Mouse (Mus musculus) left cerebral cortex, postnatal 14 days (tissue): ENCODE results near the gene Borcs6. TPM values are rescaled to one million over a fixed set of nuclear protein-coding genes. Genes with fewer than 3 reads are reported as not detected.

Source experiments
- DNase-seq, 2 experiments: peaks; one replicate each; pipeline ENCODE4 v3.0.0; 2021 to 2022; ENCODE audit warnings: low spot score in 2 of 2, mixed read lengths in 1 of 2
- intact Hi-C: fragments of 180-260 bp; cut with DNase I; formaldehyde crosslinking; loops from one replicate; pipeline ENCODE4 v1.15.1; 2025
- total RNA-seq, 2 experiments: library from RNA; stranded (reverse); gene quantifications; 2 replicates each; pipeline ENCODE4 v1.2.3; 2021

Gene Borcs6
- total RNA-seq, 2 experiments from 2014 or later, result 26.1 to 29.2 TPM

GRCm38 (mm10) chr11:69106842-69107241 is 47.3 kb downstream of the Borcs6 start:
- DNase-seq, result no peak
- intact Hi-C loops, result no loop called here

DNA sequence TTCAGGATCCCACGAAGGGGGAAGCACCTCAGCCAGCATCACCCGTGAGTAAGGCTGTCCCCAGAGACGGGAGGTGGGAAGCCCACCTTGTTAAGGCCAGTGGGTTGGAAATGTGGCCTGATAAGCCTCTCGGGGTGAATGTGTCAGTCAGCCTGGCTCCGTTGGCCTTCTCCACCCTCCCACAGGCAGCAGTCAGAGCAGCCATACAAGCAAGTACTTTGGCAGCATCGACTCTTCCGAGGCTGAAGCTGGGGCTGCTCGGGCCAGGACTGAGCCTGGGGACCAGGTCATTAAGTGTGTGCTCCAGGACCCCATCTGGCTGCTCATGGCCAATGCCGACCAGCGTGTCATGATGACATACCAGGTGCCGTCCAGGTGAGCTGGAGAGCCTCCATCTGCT is 48.2 kb downstream of the Borcs6 start:
- intact Hi-C loops, result no loop called here
- DNase-seq, result no peak

DNA sequence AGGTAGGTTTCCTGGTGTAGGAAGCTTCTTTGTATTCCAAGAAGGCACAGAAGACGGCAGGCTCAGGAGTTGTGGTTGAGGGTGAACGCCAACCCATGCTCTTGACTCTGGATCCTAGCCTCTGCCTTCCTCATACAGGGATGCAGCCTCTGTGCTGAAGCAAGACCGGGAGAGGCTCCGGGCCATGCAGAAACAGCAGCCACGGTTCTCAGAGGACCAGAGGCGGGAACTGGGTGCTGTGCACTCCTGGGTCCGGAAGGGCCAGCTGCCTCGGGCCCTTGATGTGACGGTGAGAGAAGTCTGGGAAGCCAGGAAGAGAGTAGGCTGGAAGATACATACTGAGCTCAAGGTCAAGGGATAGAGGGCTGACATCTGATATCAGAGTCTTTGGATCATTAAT is 48.7 kb downstream of the Borcs6 start:
- intact Hi-C loops, result no loop called here
- no peak for DNase-seq

- intact Hi-C loops, result no loop called here
- no peak for DNase-seq
These were observed 49.7 kb downstream of the Borcs6 start for GRCm38 (mm10) chr11:69109032-69109900.

DNA sequence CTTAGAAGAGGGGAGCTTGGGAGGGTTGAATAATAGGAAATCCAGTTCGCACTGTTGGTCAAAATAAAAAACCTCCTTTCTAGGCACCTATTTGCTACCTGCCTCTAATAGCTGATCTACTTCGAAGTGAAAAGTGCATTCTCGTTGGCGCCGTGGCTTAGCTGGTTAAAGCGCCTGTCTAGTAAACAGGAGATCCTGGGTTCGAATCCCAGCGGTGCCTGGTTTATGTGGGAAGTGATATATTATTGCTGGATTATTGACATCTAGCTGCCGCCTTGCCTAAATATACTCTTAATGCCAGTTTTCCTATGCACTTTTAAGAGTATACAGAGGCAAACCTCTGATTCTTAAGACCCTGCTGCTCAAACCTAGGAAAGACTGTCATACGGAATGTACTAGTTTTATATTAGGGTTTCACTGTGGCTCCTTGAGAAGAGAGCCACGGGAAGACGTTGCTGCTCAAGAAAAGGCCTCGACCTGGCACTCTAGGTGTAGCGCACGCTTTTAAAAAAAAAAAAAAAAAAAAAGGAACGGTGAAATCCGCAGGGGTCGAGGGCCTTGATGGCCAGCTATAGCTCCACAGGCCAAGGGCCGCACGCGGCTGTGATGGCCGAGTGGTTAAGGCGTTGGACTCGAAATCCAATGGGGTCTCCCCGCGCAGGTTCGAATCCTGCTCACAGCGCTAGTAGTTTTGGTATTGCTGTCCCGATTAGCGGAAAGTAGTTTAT is 51.0 kb downstream of the Borcs6 start:
- peak in 1 of 2 experiments; percentile 95 for DNase-seq
- intact Hi-C loops, result loop anchor here (1.0 kb wide), 1 partner anchor 10 kb away; no protein-coding TSS in a partner anchor

Other genes with a start within 250 kb of the Borcs6 start
- gene Ndel1, start 187.9 kb upstream of the Borcs6 start, total RNA-seq, result 10 to 100 TPM; 96.7 to 99.5 TPM
- not detected for gene Rnf222, start 171.2 kb upstream of the Borcs6 start, total RNA-seq
- gene Rpl26, start 158.1 kb upstream of the Borcs6 start, total RNA-seq, result 100 to 1,000 TPM; 597 to 631 TPM
- under 1 TPM in 1 of 2 experiments, not detected in 1; 0.88 TPM for gene Odf4, start 132.6 kb upstream of the Borcs6 start, total RNA-seq
- gene Arhgef15, start 102.2 kb upstream of the Borcs6 start, total RNA-seq, result 10 to 100 TPM; 20.9 to 22.6 TPM
- gene Slc25a35, start 91.6 kb upstream of the Borcs6 start, total RNA-seq, result 1 to 10 TPM; 4.8 to 5.4 TPM
- gene Rangrf, start 84.5 kb upstream of the Borcs6 start, total RNA-seq, result 10 to 100 TPM; 14.6 to 17.2 TPM
- 10 to 100 TPM; 19.6 to 23.5 TPM for gene Pfas, start 51.3 kb upstream of the Borcs6 start, total RNA-seq
- gene Ctc1, start 43.8 kb upstream of the Borcs6 start, total RNA-seq, result 10 to 100 TPM; 39.1 to 40.5 TPM
- 1 to 10 TPM in 1 of 2 experiments, under 1 TPM in 1; 0.86 to 1.2 TPM for gene Aurkb, start 14.1 kb upstream of the Borcs6 start, total RNA-seq
- gene Tmem107, start 11.1 kb downstream of the Borcs6 start, total RNA-seq, result 10 to 100 TPM; 14.2 to 16.9 TPM
- gene Vamp2, start 28.8 kb downstream of the Borcs6 start, total RNA-seq, result 1,000 to 10,000 TPM; 1,220 to 1,271 TPM
- 100 to 1,000 TPM in 1 of 2 experiments, 10 to 100 TPM in 1; 90.4 to 112 TPM for gene Per1, start 35.5 kb downstream of the Borcs6 start, total RNA-seq
- under 1 TPM; 0.55 to 0.70 TPM for gene Hes7, start 60.7 kb downstream of the Borcs6 start, total RNA-seq
- gene 9130213A22Rik, start 62.9 kb downstream of the Borcs6 start, total RNA-seq, result under 1 TPM; 0.27 to 0.51 TPM
- gene Aloxe3, start 66.2 kb downstream of the Borcs6 start, total RNA-seq, result 1 to 10 TPM; 3.7 to 5.7 TPM
- gene Alox12b, start 97.3 kb downstream of the Borcs6 start, total RNA-seq, result 1 to 10 TPM; 1.5 to 1.9 TPM
- gene Alox8, start 138.1 kb downstream of the Borcs6 start, total RNA-seq, result 1 to 10 TPM; 3.7 to 4.1 TPM
- under 1 TPM; 0.40 to 0.80 TPM for gene Gucy2e, start 177.3 kb downstream of the Borcs6 start, total RNA-seq